Mouse (Mus musculus) layer of hippocampus, adult 9-10 months (tissue): ENCODE data around the gene Retreg1.

Experiments used
- DNase-seq: peaks from one replicate; pipeline ENCODE4 v3.0.0; 2022; ENCODE audit warnings: low spot score

The Retreg1 gene

DNA sequence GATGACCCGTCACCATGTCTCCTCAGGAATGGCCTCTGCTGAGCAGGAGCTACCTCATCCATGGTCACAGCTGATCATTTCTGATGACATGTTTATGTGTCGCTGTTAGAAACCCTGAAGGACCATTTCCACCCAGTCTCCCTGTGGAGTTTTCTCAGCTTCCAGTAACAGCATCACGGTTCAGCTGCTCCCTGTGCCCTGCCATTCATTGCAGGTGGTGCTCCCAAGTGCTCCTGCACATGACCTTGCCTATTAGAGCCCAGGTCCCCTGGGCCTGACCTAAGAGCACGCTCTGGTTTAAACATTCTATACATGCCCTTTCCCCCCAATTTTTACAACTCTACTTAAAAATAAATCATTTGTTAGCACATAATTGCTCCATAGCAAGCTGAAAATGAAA is 169.9 kb downstream of the Retreg1 start:
- DNase-seq: no peak

- DNase-seq: no peak
Measured at GRCm38 (mm10) chr15:26015979-26016665, 173.1 kb downstream of the Retreg1 start.

- no peak for DNase-seq
Measured at GRCm38 (mm10) chr15:26021721-26022120, 178.7 kb downstream of the Retreg1 start.

GRCm38 (mm10) chr15:26022636-26023035 is 179.7 kb downstream of the Retreg1 start:
- no peak for DNase-seq
